Comparison of ENCODE assay signal across 27 mouse cellular contexts in the genomic region with DNA sequence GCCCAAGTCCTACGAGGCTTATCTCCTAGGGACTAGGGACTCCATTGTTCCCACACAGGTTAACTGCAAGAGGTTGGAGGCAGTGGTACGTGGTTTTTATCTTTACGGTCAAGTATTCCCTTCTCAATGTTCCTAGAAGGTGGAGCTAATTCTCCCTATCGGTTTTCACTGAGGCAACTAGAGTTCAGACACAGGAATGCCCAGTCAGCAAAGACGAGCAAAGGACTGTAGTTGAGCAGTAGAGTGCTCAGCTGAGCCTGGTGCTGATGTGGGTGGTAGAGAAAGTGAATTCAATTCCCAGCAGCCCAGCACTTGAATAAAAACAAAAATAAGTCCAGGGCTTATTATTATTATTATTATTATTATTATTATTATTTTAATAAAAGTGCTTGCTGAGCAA. TPM values are rescaled to one million over a fixed set of nuclear protein-coding genes. Genes with fewer than 3 reads are reported as not detected.
"Had no signal": no experiment of that assay in that cellular context is flagged by ENCODE, and none has a peak within 500 bp of the region (broad histone marks: within the 10 kb centered on the region; RNA-seq: fewer than 3 reads in every experiment).

No protein-coding gene starts in this region.

- DNase-seq: gastrocnemius, adult 2 months; gastrocnemius, postnatal 10 days; gastrocnemius, postnatal 25 days; heart, adult 18-20 months; heart, postnatal 10 days; heart, postnatal 36 days; kidney, adult 11 months; kidney, adult 2 months; kidney, adult 9 months; kidney, postnatal 14 days; kidney, postnatal 36 days; layer of hippocampus, adult 9-11 months; layer of hippocampus, postnatal 36 days; left cerebral cortex, postnatal 4 days had no signal

- H3K9me3 ChIP-seq: heart, embryonic 10.5 days; hindbrain, embryonic 13.5 days; hindbrain, embryonic 15.5 days; kidney, embryonic 15.5 days; limb, embryonic 13.5 days; limb, embryonic 15.5 days had no signal

- H3K27ac ChIP-seq: gastrocnemius, adult 2 months; heart, embryonic 10.5 days; hindbrain, embryonic 13.5 days; hindbrain, embryonic 15.5 days; hindbrain, postnatal 0 days; kidney, embryonic 15.5 days; kidney, postnatal 0 days; limb, embryonic 13.5 days; limb, embryonic 15.5 days had no signal

- H3K9ac ChIP-seq: heart, embryonic 12.5 days; hindbrain, embryonic 13.5 days; hindbrain, embryonic 15.5 days; kidney, embryonic 15.5 days; limb, embryonic 13.5 days; limb, embryonic 15.5 days had no signal

- ATAC-seq: hindbrain, postnatal 0 days had no signal

- H3K4me2 ChIP-seq: heart, embryonic 12.5 days; hindbrain, embryonic 13.5 days; hindbrain, embryonic 15.5 days; kidney, embryonic 15.5 days; limb, embryonic 13.5 days; limb, embryonic 15.5 days had no signal

- H3K36me3 ChIP-seq: heart, embryonic 10.5 days; heart, embryonic 12.5 days; hindbrain, embryonic 13.5 days; hindbrain, embryonic 15.5 days; kidney, embryonic 15.5 days; limb, embryonic 13.5 days; limb, embryonic 15.5 days had no signal

- H3K4me3 ChIP-seq: gastrocnemius, adult 2 months; heart, embryonic 10.5 days; heart, embryonic 12.5 days; hindbrain, embryonic 13.5 days; hindbrain, embryonic 15.5 days; kidney, embryonic 15.5 days; limb, embryonic 13.5 days; limb, embryonic 15.5 days had no signal

RNA-seq across cellular contexts. Expression of a gene that starts 17.6 kb away (rescaled TPM):
- total RNA-seq: granulocyte monocyte progenitor cell, adult 5-6 weeks; heart, adult 18-20 months; heart, adult 8-10 months; heart, postnatal 10 days; heart, postnatal 36 days; hematopoietic stem cell, adult 5-6 weeks; liver, adult 2 months had no signal
- polyA plus RNA-seq: liver, adult 2 months had no signal

RNA-seq across cellular contexts. Expression of a gene that starts 41.1 kb away (rescaled TPM):
- total RNA-seq: granulocyte monocyte progenitor cell, adult 5-6 weeks had no signal
